Mouse (Mus musculus) heart, embryonic 14.5 days (tissue): ENCODE data around the gene Asrgl1. TPM values are rescaled to one million over a fixed set of nuclear protein-coding genes. Genes with fewer than 3 reads are reported as not detected.

ENCODE experiments used
- ATAC-seq: fragments of 200-750 bp; cut with Nextera tagmentation; 2 replicates; pipeline ENCODE4 v1.8.0; 2017; ENCODE audit warnings: low read depth, moderate TSS enrichment; ENCODE audit not compliant: insufficient number of reproducible peaks, insufficient read depth, low FRiP score
- H3K27ac ChIP-seq, 2 experiments: fragments of 200-500 bp in 1 of 2; fragments of 300-500 bp in 1 of 2; sonication (generic) in 1 of 2; replicated peaks in 1 of 2; 2 replicates each; pipeline ENCODE4 v1.5.1; 2012 to 2014; ENCODE audit warnings: low read depth in 2 of 2, low read length in 2 of 2, control low read depth in 1 of 2, mild to moderate bottlenecking in 1 of 2, mixed read lengths in 1 of 2; ENCODE audit not compliant: control insufficient read depth in 1 of 2, insufficient read depth in 1 of 2
- H3K27me3 ChIP-seq: fragments of 300-500 bp; sonication (generic); 2 replicates; pipeline ENCODE4 v1.6.1; 2014; ENCODE audit warnings: mild to moderate bottlenecking, low read length, control low read depth; ENCODE audit not compliant: control insufficient read depth, insufficient read depth
- H3K36me3 ChIP-seq: fragments of 300-500 bp; sonication (generic); 2 replicates; pipeline ENCODE4 v1.6.1; 2014; ENCODE audit warnings: mild to moderate bottlenecking, control low read depth, low read length, mixed read lengths; ENCODE audit not compliant: control insufficient read depth, insufficient read depth
- H3K4me1 ChIP-seq, 2 experiments: fragments of 200-500 bp in 1 of 2; fragments of 300-500 bp in 1 of 2; sonication (generic) in 1 of 2; 2 replicates each; pipeline ENCODE4 v1.6.1; 2012 to 2014; ENCODE audit warnings: low read length in 2 of 2, control low read depth in 1 of 2, mixed read lengths in 1 of 2; ENCODE audit not compliant: control insufficient read depth in 2 of 2, insufficient read depth in 2 of 2
- H3K4me2 ChIP-seq: fragments of 300-500 bp; sonication (generic); 2 replicates; pipeline ENCODE4 v1.6.1; 2014; ENCODE audit warnings: mild to moderate bottlenecking, low read length
- H3K4me3 ChIP-seq, 2 experiments: fragments of 200-500 bp in 1 of 2; fragments of 300-500 bp in 1 of 2; sonication (generic) in 1 of 2; 2 replicates each; pipeline ENCODE4 v1.5.1; 2012 to 2014; ENCODE audit warnings: low read length in 2 of 2, mild to moderate bottlenecking in 2 of 2, control low read depth in 1 of 2, low read depth in 1 of 2, moderate library complexity in 1 of 2; ENCODE audit not compliant: control insufficient read depth in 1 of 2, insufficient read depth in 1 of 2
- H3K9ac ChIP-seq: fragments of 300-500 bp; sonication (generic); 2 replicates; pipeline ENCODE4 v1.6.1; 2014; ENCODE audit warnings: mild to moderate bottlenecking, low read length
- H3K9me3 ChIP-seq: fragments of 300-500 bp; sonication (generic); 2 replicates; pipeline ENCODE4 v1.6.1; 2016; ENCODE audit warnings: low read length, control low read depth; ENCODE audit not compliant: control insufficient read depth
- WGBS: fragments of 180-500 bp; shearing (Covaris S2); extraction: QIAGEN DNeasy Blood & Tissue Kit; methylation state at CpG from one replicate; pipeline ENCODE4 v1.1.7; 2014; 5-methylcytosine and 5-hydroxymethylcytosine counted together
- polyA plus RNA-seq: library from polyadenylated mRNA; unstranded; fragments of >200 nt; fragmentation: Nextera tagmentation; extraction: Ambion mirVana; gene quantifications from 2 replicates; pipeline ENCODE4 v1.2.1, GENCODE M21; 2014

The Asrgl1 gene
- polyA plus RNA-seq, 1 experiment from 2014 or later, result 15.2 TPM

- H3K9me3 ChIP-seq, result no peaks in the 10 kb centered on the region
- no peak overlapping the region for H3K4me3 ChIP-seq
- no peaks in the 10 kb centered on the region for H3K36me3 ChIP-seq
- no peak overlapping the region for H3K27ac ChIP-seq
- H3K27me3 ChIP-seq, result no peaks in the 10 kb centered on the region
- peaks cover 19% of the 10 kb centered on the region in 2 experiments for H3K4me1 ChIP-seq
- ATAC-seq, result no peak
- no peak overlapping the region for H3K9ac ChIP-seq
- no peak overlapping the region for H3K4me2 ChIP-seq
- WGBS, result 77% methylated on average over 4 of the region's 4 CpGs
These were observed 31.4 kb downstream of the Asrgl1 start for GRCm38 (mm10) chr19:9103986-9104385.

GRCm38 (mm10) chr19:9101062-9101457 is 34.4 kb downstream of the Asrgl1 start:
- Histone ChIP-seq H3K27ac (no peak overlapping the region), H3K27me3 (no peaks in the 10 kb centered on the region), H3K4me2 (no peak overlapping the region), H3K9me3 (no peaks in the 10 kb centered on the region), H3K36me3 (no peaks in the 10 kb centered on the region), H3K4me3 (no peak overlapping the region), H3K4me1 (peaks cover 3 to 4% of the 10 kb centered on the region in 2 experiments; a peak in 2 of 4 replicates), H3K9ac (no peak overlapping the region)
- 63% methylated on average over 2 of the region's 2 CpGs for WGBS
- no peak for ATAC-seq

- H3K4me1 ChIP-seq, result peaks cover 0 to 2% of the 10 kb centered on the region in 2 experiments; a peak in 1 of 4 replicates
- no peak overlapping the region for H3K9ac ChIP-seq
- WGBS, result 80% methylated on average over 17 of the region's 17 CpGs
- H3K27me3 ChIP-seq, result no peaks in the 10 kb centered on the region
- no peak for ATAC-seq
- H3K4me3 ChIP-seq, result no peak overlapping the region
- no peaks in the 10 kb centered on the region for H3K9me3 ChIP-seq
- H3K27ac ChIP-seq, result no peak overlapping the region
- H3K4me2 ChIP-seq, result no peak overlapping the region
- H3K36me3 ChIP-seq, result no peaks in the 10 kb centered on the region
These were observed 35.0 kb downstream of the Asrgl1 start for GRCm38 (mm10) chr19:9100297-9101061.

GRCm38 (mm10) chr19:9099751-9100150 is 35.7 kb downstream of the Asrgl1 start:
- Histone ChIP-seq H3K4me1 (peaks cover 0 to 2% of the 10 kb centered on the region in 2 experiments; a peak in 1 of 4 replicates), H3K27me3 (no peaks in the 10 kb centered on the region), H3K9me3 (no peaks in the 10 kb centered on the region), H3K27ac (no peak overlapping the region), H3K36me3 (no peaks in the 10 kb centered on the region), H3K4me3 (no peak overlapping the region), H3K4me2 (no peak overlapping the region), H3K9ac (no peak overlapping the region)
- no peak for ATAC-seq
- WGBS, result 86% methylated on average over 8 of the region's 8 CpGs

GRCm38 (mm10) chr19:9097441-9097840 is 38.0 kb downstream of the Asrgl1 start:
- H3K27me3 ChIP-seq, result no peaks in the 10 kb centered on the region
- no peak overlapping the region for H3K27ac ChIP-seq
- ATAC-seq, result no peak
- H3K9ac ChIP-seq, result no peak overlapping the region
- no peak overlapping the region for H3K4me3 ChIP-seq
- H3K36me3 ChIP-seq, result no peaks in the 10 kb centered on the region
- H3K4me2 ChIP-seq, result no peak overlapping the region
- H3K9me3 ChIP-seq, result no peaks in the 10 kb centered on the region
- WGBS, result 75% methylated on average over 13 of the region's 13 CpGs
- H3K4me1 ChIP-seq, result peaks cover 0 to 2% of the 10 kb centered on the region in 2 experiments; a peak in 1 of 4 replicates

- ATAC-seq, result no peak
- Histone ChIP-seq H3K27ac (no peak overlapping the region), H3K27me3 (no peaks in the 10 kb centered on the region), H3K4me1 (peaks cover 0 to 2% of the 10 kb centered on the region in 2 experiments; a peak in 1 of 4 replicates), H3K9ac (no peak overlapping the region), H3K36me3 (no peaks in the 10 kb centered on the region), H3K4me3 (no peak overlapping the region), H3K4me2 (no peak overlapping the region), H3K9me3 (no peaks in the 10 kb centered on the region)
- WGBS, result 69% methylated on average over 5 of the region's 5 CpGs
These were observed 40.3 kb downstream of the Asrgl1 start for GRCm38 (mm10) chr19:9095111-9095510.

GRCm38 (mm10) chr19:9090709-9091108 is 44.7 kb downstream of the Asrgl1 start:
- no peaks in the 10 kb centered on the region for H3K4me1 ChIP-seq
- no peak for ATAC-seq
- H3K4me3 ChIP-seq, result no peak overlapping the region
- no peaks in the 10 kb centered on the region for H3K9me3 ChIP-seq
- H3K27ac ChIP-seq, result no peak overlapping the region
- H3K27me3 ChIP-seq, result no peaks in the 10 kb centered on the region
- no peak overlapping the region for H3K4me2 ChIP-seq
- H3K9ac ChIP-seq, result no peak overlapping the region
- 46% methylated on average over 2 of the region's 2 CpGs for WGBS
- H3K36me3 ChIP-seq, result no peaks in the 10 kb centered on the region

GRCm38 (mm10) chr19:9090191-9090590 is 45.2 kb downstream of the Asrgl1 start:
- 59% methylated on average over 4 of the region's 4 CpGs for WGBS

More at GRCm38 (mm10) chr19:9090191-9090590, 45.2 kb downstream of the Asrgl1 start:
- Histone ChIP-seq H3K9ac (no peak overlapping the region), H3K4me2 (no peak overlapping the region), H3K27me3 (no peaks in the 10 kb centered on the region), H3K27ac (no peak overlapping the region), H3K4me1 (no peaks in the 10 kb centered on the region), H3K9me3 (no peaks in the 10 kb centered on the region), H3K4me3 (no peak overlapping the region), H3K36me3 (no peaks in the 10 kb centered on the region)
- no peak for ATAC-seq
